Mouse (Mus musculus) kidney, postnatal 36 days (tissue): Measurements from ENCODE around the gene Nlrc4.
"Not testable (repeated sequence)": the region's sequence is repeated elsewhere in the genome, so short reads cannot be mapped to it uniquely, and the experiment has no call there.

Experiments used
- DNase-seq, 2 experiments: peaks; one replicate each; pipeline ENCODE4 v3.0.0; 2021 to 2022; ENCODE audit warnings: mixed read lengths in 2 of 2

Gene Nlrc4

GRCm38 (mm10) chr17:74458711-74459408 is at the start of gene Nlrc4:
Nlrc4 (minus strand) TSS chr17:74459142.
- no peak for DNase-seq

- DNase-seq, result no peak
Observed at GRCm38 (mm10) chr17:74508600-74508999, 49.7 kb upstream of the Nlrc4 start.

DNA sequence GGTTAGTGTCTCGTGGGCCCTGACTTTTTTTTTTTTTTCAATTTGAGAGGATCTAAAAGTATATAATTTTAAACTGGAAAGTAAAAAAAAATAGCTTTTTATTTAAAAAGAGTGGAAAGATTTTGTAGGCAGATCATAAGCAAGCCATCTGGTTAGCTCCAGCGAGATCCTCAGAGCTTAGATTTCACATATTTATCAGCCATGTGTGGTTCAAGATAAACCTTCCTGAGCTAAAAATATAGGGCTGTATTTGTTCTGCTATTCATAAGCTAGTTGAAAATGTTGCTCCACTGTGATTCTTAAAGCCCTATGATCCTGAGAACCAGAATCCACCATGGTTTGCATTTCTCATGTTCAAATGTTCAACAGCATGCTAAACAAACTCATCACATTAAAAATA is 49.0 kb upstream of the Nlrc4 start:
- no peak for DNase-seq

GRCm38 (mm10) chr17:74501085-74501484 is 42.1 kb upstream of the Nlrc4 start:
- no peak for DNase-seq

DNA sequence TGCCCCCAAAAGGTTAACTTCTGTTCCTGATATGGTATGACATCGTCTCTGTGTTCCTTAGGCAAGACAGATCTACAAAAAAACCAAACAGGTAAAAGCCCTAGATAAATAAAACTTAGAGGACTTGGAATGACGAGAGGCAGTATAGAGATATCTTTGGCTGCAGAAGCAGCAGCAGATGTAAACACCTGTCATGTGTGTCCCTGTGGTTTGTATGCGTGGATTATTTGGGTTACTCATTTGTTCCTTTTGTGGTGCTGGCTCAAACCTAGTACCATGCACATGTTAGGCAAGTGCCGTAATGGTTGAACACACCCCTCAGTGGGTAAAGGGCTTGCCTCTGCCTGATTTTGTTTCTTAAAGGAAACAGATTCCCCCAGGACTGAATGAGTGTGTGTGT is 41.3 kb upstream of the Nlrc4 start:
- no peak for DNase-seq

GRCm38 (mm10) chr17:74491565-74491964 is 32.6 kb upstream of the Nlrc4 start:
- DNase-seq, result no peak

DNA sequence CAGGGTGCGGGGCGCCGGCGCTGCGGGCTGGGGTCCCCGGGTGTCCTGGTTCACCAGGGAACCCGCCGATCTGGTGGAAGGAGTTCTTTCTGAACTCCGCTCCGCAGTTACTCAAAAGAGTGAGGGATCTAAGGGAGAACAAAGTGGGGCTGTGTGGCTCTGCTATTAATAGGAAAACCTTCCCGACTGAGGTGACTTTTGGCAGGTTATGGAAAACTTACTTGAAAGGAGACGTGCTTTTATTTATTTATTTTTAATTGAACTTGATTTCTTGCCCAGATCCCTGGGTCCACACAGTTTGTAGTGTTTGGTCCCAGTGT is 30.9 kb upstream of the Nlrc4 start:
- DNase-seq, result no peak

GRCm38 (mm10) chr17:74489024-74489900 is 30.3 kb upstream of the Nlrc4 start, which contains the start of gene Yipf4:
Yipf4 (plus strand) TSS chr17:74489493.
- DNase-seq, result peak; percentile 97 to 98

DNA sequence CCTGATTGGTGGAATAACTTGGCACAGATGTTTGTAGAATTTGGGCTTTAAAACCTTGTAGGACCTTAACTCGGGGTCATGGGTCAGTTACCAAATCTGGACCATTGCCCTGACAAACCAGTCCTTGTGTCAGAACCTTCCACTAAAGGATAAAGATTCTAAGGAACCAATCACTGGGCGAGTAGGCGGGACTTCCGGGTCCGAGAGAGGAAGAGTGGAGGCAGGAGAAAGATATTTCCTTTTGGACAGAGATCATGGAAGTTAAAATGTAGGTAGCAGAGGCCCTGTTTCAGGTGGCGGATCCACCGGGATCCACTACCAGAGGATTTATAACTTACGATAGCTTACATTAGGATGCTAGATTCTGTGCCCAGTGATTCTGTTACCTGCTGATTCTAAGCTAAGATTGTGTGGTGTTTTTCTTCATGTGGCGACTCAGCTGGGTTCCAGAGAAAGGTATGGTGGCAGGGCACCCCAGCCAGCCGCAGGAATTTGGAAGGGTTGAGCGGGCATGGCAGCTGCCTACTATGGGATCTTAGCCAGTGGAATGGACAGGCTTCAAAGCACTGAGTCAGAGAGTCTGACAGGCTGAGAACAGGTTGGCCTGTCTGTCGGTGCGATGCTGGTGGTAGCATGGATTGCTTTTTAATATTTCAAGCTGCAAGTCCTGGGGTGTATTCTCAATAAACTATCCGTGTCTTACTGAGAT is 21.6 kb upstream of the Nlrc4 start:
- no peak for DNase-seq

DNA sequence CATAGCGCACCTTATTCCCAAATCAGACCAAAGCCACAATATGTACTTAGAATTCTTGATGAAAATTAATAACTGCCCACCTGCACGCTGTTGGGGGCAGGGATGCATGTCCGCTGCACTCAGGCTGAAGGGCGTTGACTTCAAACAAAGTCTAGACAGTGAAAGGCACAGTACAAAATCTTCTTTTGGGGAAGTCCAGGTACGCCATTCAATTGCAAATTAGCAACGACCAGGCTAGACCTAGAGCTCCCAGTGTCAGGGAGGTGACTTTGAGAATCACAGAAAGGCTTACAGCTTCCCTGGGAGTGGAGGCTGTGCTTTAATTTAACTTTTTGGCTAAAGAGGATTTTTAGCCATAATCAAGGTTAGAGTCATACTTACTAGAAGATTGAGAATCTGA is 11.2 kb upstream of the Nlrc4 start:
- DNase-seq, result not testable (repeated sequence)

- DNase-seq, result not testable (repeated sequence)
Observed at GRCm38 (mm10) chr17:74467981-74468380, 9.0 kb upstream of the Nlrc4 start.

GRCm38 (mm10) chr17:74463510-74463909 is 4.6 kb upstream of the Nlrc4 start:
- DNase-seq, result no peak

DNA sequence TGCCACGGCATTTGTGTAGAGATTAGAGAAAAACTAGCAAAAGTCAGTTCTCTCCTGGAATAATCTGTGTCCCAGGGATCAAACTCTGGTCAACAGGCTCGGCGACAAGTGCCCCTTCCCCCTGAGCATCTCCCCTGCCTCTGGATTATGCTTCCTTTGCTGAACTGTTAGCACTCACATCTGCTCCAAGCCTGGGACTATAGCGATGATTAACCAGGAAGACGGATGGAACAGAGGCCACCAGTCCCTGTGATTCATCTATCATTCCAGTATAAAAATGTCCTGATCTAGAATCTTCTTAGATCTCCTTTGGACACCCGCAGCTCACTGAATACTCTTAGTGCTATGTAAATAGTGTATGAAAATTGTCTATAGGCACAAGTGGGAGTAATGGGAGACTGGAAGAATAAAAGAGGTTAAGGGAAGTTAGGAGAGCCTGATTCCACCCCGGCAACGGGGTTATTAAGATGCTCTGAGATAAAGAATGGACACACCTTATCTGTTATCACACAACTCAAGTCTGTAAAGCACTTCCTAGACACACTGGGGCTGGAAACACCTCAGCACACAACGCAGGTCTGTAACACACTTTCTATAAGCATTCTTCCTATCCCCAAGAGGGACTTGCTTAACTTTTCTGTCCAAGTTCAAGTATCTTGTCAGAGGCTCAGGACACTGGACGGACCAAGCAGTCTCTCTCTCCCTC is 817 bp downstream of the Nlrc4 start:
- no peak for DNase-seq

DNA sequence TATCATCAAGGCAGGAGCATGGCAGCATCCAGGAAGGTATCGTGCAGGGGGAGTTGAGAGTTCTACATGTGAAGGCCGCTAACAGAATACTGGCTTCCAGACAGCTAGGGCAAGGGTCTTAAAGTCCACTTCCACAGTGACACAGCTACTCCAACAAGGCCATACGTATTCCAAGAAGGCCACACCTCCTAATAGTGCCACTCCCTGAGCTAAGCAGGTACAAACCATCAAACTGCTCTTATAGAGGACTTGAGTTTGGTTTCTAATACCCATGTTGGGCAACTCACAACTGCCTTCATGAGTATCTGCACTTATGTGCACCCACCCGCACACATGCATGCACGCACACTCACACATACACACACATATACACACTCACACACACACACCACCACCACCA is 2.1 kb downstream of the Nlrc4 start:
- DNase-seq, result no peak

- DNase-seq, result no peak
Observed at GRCm38 (mm10) chr17:74455426-74455825, 3.5 kb downstream of the Nlrc4 start.

GRCm38 (mm10) chr17:74454660-74455059 is 4.3 kb downstream of the Nlrc4 start:
- no peak for DNase-seq

DNA sequence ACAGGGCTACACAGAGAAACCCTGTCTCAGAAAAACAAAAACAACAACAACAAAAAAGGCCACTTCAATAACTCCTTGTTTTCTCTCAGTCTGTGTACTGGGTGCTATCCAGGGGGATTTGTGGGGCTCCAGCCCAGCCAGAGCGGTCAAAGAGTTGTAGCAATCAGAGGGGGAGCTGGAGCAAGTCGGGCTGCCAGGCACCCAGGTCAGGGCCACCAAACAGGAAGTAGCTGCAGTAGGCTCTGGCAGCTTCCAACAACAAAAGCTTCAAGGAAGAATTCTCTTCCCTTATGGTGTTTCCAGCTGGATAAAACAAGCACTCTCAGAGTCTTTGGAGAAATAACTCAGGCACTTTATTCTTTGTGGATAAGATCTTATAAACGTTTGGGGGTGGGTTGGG is 5.0 kb downstream of the Nlrc4 start:
- no peak for DNase-seq

DNA sequence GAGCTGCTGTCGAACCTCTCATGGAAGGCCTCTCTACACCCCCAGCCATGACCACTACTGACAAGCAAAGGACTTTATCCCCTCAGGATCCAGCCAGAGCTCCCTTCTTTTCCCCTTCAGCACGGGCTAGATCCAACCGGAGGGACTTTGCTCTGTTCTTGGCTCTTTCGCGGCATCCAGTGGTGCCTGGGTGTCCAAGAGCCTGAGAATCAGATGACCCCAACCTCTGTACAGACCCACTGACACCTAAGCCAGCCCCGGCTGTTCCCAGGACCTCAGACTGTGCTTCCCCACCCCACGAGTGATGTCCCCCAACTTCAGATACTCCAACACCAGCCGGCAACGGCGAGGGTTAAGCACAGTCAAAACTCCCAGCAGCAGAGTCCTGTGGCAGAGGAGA is 9.2 kb downstream of the Nlrc4 start:
- no peak for DNase-seq

DNA sequence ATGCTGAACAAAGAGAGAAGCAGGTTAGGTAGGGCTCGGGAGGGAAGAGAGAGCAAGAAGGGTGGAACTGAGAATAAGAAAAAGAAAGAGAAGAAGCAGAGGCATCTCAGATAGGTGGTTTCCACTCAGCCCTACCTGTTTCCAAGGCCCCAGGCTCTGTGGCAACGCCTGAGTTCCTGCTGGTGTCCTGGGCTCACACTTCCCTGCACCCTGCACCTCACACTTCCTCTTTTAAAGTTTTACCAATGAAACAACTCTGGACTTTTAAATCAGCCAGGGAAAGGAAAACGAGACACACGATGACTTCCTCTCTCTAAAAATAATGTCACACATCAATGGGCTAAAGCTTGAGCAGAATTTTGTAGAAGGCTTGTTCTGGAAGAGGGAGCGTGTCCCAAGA is 18.5 kb downstream of the Nlrc4 start:
- DNase-seq, result no peak

- DNase-seq, result no peak
Observed at GRCm38 (mm10) chr17:74437762-74438161, 21.2 kb downstream of the Nlrc4 start.

DNA sequence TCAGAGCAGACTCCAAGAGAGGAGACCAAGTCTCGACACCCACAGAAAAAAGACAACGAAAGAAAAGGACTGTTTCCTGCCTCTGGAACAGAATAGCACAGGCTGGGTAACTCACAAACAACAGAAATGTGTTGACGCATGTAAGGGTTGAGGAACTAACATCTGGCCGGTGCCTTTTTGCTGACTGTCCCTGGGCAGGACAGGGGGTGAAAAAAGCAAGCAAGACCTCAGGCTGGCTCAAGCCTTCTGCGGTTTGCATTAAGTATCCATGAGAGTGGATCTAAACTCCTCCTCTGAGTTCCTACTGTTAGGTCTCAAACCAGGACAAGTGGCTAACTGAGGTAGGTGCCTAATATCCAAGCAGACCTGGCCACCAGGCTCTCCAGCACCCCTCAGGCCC is 26.3 kb downstream of the Nlrc4 start:
- DNase-seq, result no peak

GRCm38 (mm10) chr17:74431481-74431880 is 27.5 kb downstream of the Nlrc4 start:
- DNase-seq, result peak in 1 of 2 experiments; percentile 28

DNA sequence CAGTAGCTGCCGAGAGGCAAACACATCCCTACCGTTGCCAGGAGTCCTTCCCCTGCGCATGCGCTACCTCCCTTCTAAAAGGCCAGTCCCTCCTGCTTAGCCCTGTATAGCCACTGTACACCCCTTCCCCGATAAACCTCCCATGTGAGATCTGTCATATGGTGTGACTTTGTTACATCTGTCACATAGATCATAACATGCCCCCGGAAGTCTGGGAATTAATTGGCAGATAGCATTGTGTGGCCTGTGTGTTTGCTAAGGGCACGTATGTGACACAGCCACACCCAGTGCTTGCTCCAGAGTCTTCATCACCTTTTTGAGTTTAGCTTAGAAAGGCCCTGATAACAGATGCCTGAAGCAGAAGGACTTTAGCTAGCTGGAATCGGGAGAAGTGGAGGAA is 28.9 kb downstream of the Nlrc4 start:
- no peak for DNase-seq
